Mouse (Mus musculus) cerebellum, postnatal 4 days (tissue): Measurements from ENCODE around the gene Prr15.

Source experiments
- DNase-seq, 2 experiments: peaks; one replicate each; pipeline ENCODE4 v3.0.0; 2022; ENCODE audit warnings: low spot score in 2 of 2, mixed read lengths in 1 of 2

Gene Prr15

GRCm38 (mm10) chr6:54331765-54332164 is 6.1 kb downstream of the Prr15 start:
- no peak for DNase-seq

GRCm38 (mm10) chr6:54332203-54332602 is 6.6 kb downstream of the Prr15 start:
- DNase-seq, result no peak

GRCm38 (mm10) chr6:54333116-54333651 is 7.5 kb downstream of the Prr15 start:
- no peak for DNase-seq

- DNase-seq, result no peak
Measured at GRCm38 (mm10) chr6:54333652-54334396, 8.2 kb downstream of the Prr15 start.

- DNase-seq, result no peak
Measured at GRCm38 (mm10) chr6:54337321-54337720, 11.7 kb downstream of the Prr15 start.

GRCm38 (mm10) chr6:54341133-54341532 is 15.5 kb downstream of the Prr15 start:
- no peak for DNase-seq

- DNase-seq, result no peak
Measured at GRCm38 (mm10) chr6:54342223-54342622, 16.6 kb downstream of the Prr15 start.

GRCm38 (mm10) chr6:54351860-54352259 is 26.2 kb downstream of the Prr15 start:
- no peak for DNase-seq

- DNase-seq, result no peak
Measured at GRCm38 (mm10) chr6:54352931-54353690, 27.5 kb downstream of the Prr15 start.

- DNase-seq, result no peak
Measured at GRCm38 (mm10) chr6:54353698-54354097, 28.1 kb downstream of the Prr15 start.

- no peak for DNase-seq
Measured at GRCm38 (mm10) chr6:54355626-54356025, 30.0 kb downstream of the Prr15 start.

- no peak for DNase-seq
Measured at GRCm38 (mm10) chr6:54362526-54363324, 37.1 kb downstream of the Prr15 start.

GRCm38 (mm10) chr6:54364406-54365136 is 38.9 kb downstream of the Prr15 start:
- DNase-seq, result no peak

- no peak for DNase-seq
Measured at GRCm38 (mm10) chr6:54366607-54367006, 41.0 kb downstream of the Prr15 start.

GRCm38 (mm10) chr6:54368071-54368470 is 42.4 kb downstream of the Prr15 start:
- peak in 1 of 2 experiments; percentile 24 for DNase-seq

GRCm38 (mm10) chr6:54369913-54370542 is 44.4 kb downstream of the Prr15 start:
- no peak for DNase-seq

- no peak for DNase-seq
Measured at GRCm38 (mm10) chr6:54371874-54372273, 46.2 kb downstream of the Prr15 start.

- no peak for DNase-seq
Measured at GRCm38 (mm10) chr6:54379356-54379755, 53.7 kb downstream of the Prr15 start.
